Mouse (Mus musculus) midbrain, embryonic 11.5 days (tissue): ENCODE measurements around the gene Cebpa. TPM values are rescaled to one million over a fixed set of nuclear protein-coding genes. Genes with fewer than 3 reads are reported as not detected.

ENCODE experiments used
- ATAC-seq: fragments of 200-750 bp; cut with Nextera tagmentation; 2 replicates; pipeline ENCODE4 v1.8.0; 2017; ENCODE audit warnings: moderate TSS enrichment, moderate library complexity; ENCODE audit not compliant: low FRiP score
- DNase-seq: peaks from one replicate; pipeline ENCODE4 v3.0.0; 2015; ENCODE audit warnings: low spot score; ENCODE audit errors: missing footprints
- H3K27ac ChIP-seq: fragments of 300-500 bp; sonication (generic); 2 replicates; pipeline ENCODE4 v1.5.1; 2014; ENCODE audit warnings: low read depth, low read length
- H3K27me3 ChIP-seq: fragments of 300-500 bp; sonication (generic); 2 replicates; pipeline ENCODE4 v1.6.1; 2014; ENCODE audit warnings: mild to moderate bottlenecking, low read length, moderate library complexity, mixed read lengths; ENCODE audit not compliant: control insufficient read depth, insufficient read depth
- H3K36me3 ChIP-seq: fragments of 300-500 bp; sonication (generic); 2 replicates; pipeline ENCODE4 v1.6.1; 2014; ENCODE audit warnings: mild to moderate bottlenecking, low read length, moderate library complexity, mixed read lengths; ENCODE audit not compliant: control insufficient read depth, insufficient read depth
- H3K4me1 ChIP-seq: fragments of 300-500 bp; sonication (generic); 2 replicates; pipeline ENCODE4 v1.6.1; 2014; ENCODE audit warnings: low read length; ENCODE audit not compliant: control insufficient read depth, insufficient read depth
- H3K4me2 ChIP-seq: fragments of 300-500 bp; sonication (generic); 2 replicates; pipeline ENCODE4 v1.6.1; 2014; ENCODE audit warnings: mild to moderate bottlenecking, moderate library complexity
- H3K4me3 ChIP-seq: fragments of 300-500 bp; sonication (generic); 2 replicates; pipeline ENCODE4 v1.5.1; 2014; ENCODE audit warnings: low read depth, low read length
- H3K9ac ChIP-seq: fragments of 300-500 bp; sonication (generic); 2 replicates; pipeline ENCODE4 v1.6.1; 2014; ENCODE audit warnings: low read length
- H3K9me3 ChIP-seq: fragments of 300-500 bp; sonication (generic); 2 replicates; pipeline ENCODE4 v1.6.1; 2016; ENCODE audit warnings: low read length; ENCODE audit not compliant: control insufficient read depth
- WGBS: fragments of 180-500 bp; shearing (Covaris S2); extraction: QIAGEN DNeasy Blood & Tissue Kit; methylation state at CpG from one replicate; pipeline ENCODE4 v1.1.7; 2014; 5-methylcytosine and 5-hydroxymethylcytosine counted together
- polyA plus RNA-seq: library from polyadenylated mRNA; unstranded; fragments of >200 nt; fragmentation: Nextera tagmentation; extraction: Ambion mirVana; gene quantifications from 2 replicates; pipeline ENCODE4 v1.2.1, GENCODE M21; 2014

Gene Cebpa
- polyA plus RNA-seq, 1 experiment from 2014 or later, result 0.60 TPM

DNA sequence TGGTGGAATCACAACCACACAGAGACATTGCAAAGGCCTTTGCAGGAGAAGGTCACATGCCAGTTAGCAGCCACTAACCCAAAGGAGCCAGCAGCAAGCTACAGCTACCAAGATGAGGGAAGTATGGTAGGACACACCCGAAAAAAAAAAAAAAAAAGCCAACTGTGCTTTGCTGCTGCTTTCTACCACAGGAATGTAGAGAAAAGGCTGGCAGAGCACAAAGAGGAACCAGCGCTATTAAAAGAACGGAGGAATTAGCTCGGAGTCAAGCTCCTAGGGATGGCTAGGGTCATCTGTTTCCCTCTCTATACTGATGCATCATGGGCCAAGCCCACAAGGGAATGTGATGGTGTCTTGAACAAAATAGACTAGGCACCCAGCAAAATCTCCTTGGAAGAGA lies 20.3 kb upstream of the Cebpa start:
- Histone ChIP-seq H3K27me3 (no peaks in the 10 kb centered on the region), H3K4me1 (no peaks in the 10 kb centered on the region), H3K27ac (no peak overlapping the region), H3K4me3 (no peak overlapping the region), H3K9me3 (no peaks in the 10 kb centered on the region), H3K9ac (no peak overlapping the region), H3K4me2 (no peak overlapping the region), H3K36me3 (no peaks in the 10 kb centered on the region)
- ATAC-seq (no peak), DNase-seq (no peak)
- 76% methylated on average over 4 of the region's 4 CpGs for WGBS

- Histone ChIP-seq H3K4me2 (no peak overlapping the region), H3K4me3 (no peak overlapping the region), H3K9me3 (no peaks in the 10 kb centered on the region), H3K27me3 (no peaks in the 10 kb centered on the region), H3K36me3 (no peaks in the 10 kb centered on the region), H3K4me1 (no peaks in the 10 kb centered on the region), H3K9ac (no peak overlapping the region), H3K27ac (no peak overlapping the region)
- no peak for ATAC-seq
- 94% methylated on average over 4 of the region's 4 CpGs for WGBS
- DNase-seq, result no peak
These were observed 19.6 kb upstream of the Cebpa start for GRCm38 (mm10) chr7:35099528-35099927.

GRCm38 (mm10) chr7:35106614-35107013 lies 12.5 kb upstream of the Cebpa start:
- DNase-seq, result no peak
- 74% methylated on average over 7 of the region's 7 CpGs for WGBS
- Histone ChIP-seq H3K9ac (no peak overlapping the region), H3K27me3 (no peaks in the 10 kb centered on the region), H3K4me3 (no peak overlapping the region), H3K4me1 (no peaks in the 10 kb centered on the region), H3K9me3 (no peaks in the 10 kb centered on the region), H3K36me3 (no peaks in the 10 kb centered on the region), H3K4me2 (no peak overlapping the region), H3K27ac (no peak overlapping the region)
- ATAC-seq, result no peak

DNA sequence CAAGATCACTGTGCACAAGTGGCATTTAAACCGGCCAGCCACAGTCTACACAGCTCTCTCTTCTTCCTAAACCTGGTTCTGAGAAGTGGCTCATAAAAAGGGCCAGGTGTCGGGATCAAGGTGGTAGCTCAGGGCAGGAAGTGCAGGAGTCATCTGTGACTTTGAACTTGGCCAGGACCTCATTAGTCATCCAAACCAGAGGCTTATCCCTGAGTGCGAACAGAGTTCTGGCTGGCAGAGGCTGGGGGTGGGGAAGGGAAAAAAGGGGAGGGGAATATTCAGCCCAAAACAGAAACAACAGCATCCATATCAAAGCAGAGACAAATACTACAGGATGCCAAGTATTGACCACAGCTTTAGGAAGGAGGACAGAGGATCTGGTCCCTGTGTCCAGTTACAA lies 11.5 kb upstream of the Cebpa start:
- Histone ChIP-seq H3K9ac (no peak overlapping the region), H3K27me3 (no peaks in the 10 kb centered on the region), H3K9me3 (no peaks in the 10 kb centered on the region), H3K27ac (no peak overlapping the region), H3K4me1 (no peaks in the 10 kb centered on the region), H3K36me3 (no peaks in the 10 kb centered on the region), H3K4me3 (no peak overlapping the region), H3K4me2 (no peak overlapping the region)
- no peak for ATAC-seq
- DNase-seq, result no peak
- WGBS, result 39% methylated on average over 3 of the region's 3 CpGs

- no peaks in the 10 kb centered on the region for H3K36me3 ChIP-seq
These were observed 11.0 kb upstream of the Cebpa start for GRCm38 (mm10) chr7:35108046-35108445.

GRCm38 (mm10) chr7:35108663-35109062 lies 10.4 kb upstream of the Cebpa start:
- WGBS, result 68% methylated on average over 6 of the region's 6 CpGs
- no peak for DNase-seq

More at GRCm38 (mm10) chr7:35108046-35108445, 11.0 kb upstream of the Cebpa start:
- Histone ChIP-seq H3K9me3 (no peaks in the 10 kb centered on the region), H3K9ac (no peak overlapping the region), H3K4me3 (no peak overlapping the region), H3K27ac (no peak overlapping the region), H3K4me1 (no peaks in the 10 kb centered on the region), H3K4me2 (no peak overlapping the region), H3K27me3 (no peaks in the 10 kb centered on the region)
- ATAC-seq, result no peak
- WGBS, result 24% methylated on average over 2 of the region's 2 CpGs
- peak; percentile 83 for DNase-seq

DNA sequence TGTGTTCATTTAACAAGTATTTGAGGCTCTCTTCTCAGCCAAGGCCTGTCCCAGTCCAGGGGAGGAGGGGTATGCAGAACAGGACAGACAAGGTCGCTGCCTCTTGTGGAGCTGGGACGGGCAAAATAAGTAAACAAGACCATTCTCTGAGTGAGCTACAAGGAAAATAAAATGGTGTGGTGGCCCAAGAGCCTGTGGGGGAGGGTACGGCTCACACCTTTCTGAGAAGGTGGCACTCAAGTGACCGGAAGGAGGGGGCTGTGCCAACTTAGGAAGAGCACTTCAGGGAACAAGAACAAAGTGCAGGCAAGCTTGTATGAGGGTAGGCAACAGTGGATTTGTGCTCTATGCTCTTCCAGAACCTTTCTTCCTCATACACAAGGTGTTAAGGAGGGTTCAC lies 6.0 kb upstream of the Cebpa start:
- Histone ChIP-seq H3K4me1 (peaks cover 3% of the 10 kb centered on the region; the same call in 1 of the 2 replicates), H3K9me3 (no peaks in the 10 kb centered on the region), H3K9ac (no peak overlapping the region), H3K4me2 (no peak overlapping the region), H3K27me3 (peaks cover 22% of the 10 kb centered on the region), H3K36me3 (no peaks in the 10 kb centered on the region), H3K4me3 (no peak overlapping the region), H3K27ac (no peak overlapping the region)
- no peak for ATAC-seq
- WGBS, result 65% methylated on average over 4 of the region's 4 CpGs
- DNase-seq, result no peak

More at GRCm38 (mm10) chr7:35108663-35109062, 10.4 kb upstream of the Cebpa start:
- no peaks in the 10 kb centered on the region for H3K36me3 ChIP-seq
- no peak overlapping the region for H3K4me3 ChIP-seq
- no peaks in the 10 kb centered on the region for H3K4me1 ChIP-seq
- no peaks in the 10 kb centered on the region for H3K9me3 ChIP-seq
- no peak overlapping the region for H3K27ac ChIP-seq
- no peak overlapping the region for H3K4me2 ChIP-seq
- ATAC-seq, result no peak
- no peak overlapping the region for H3K9ac ChIP-seq
- no peaks in the 10 kb centered on the region for H3K27me3 ChIP-seq

GRCm38 (mm10) chr7:35113721-35114120 lies 5.4 kb upstream of the Cebpa start:
- H3K27ac ChIP-seq, result no peak overlapping the region
- no peak overlapping the region for H3K4me2 ChIP-seq
- DNase-seq, result no peak
- peaks cover 22% of the 10 kb centered on the region for H3K27me3 ChIP-seq
- H3K4me1 ChIP-seq, result peaks cover 3% of the 10 kb centered on the region; the same call in 1 of the 2 replicates
- H3K9me3 ChIP-seq, result no peaks in the 10 kb centered on the region
- no peak for ATAC-seq
- H3K9ac ChIP-seq, result no peak overlapping the region
- 87% methylated on average over 5 of the region's 5 CpGs for WGBS
- no peak overlapping the region for H3K4me3 ChIP-seq
- H3K36me3 ChIP-seq, result no peaks in the 10 kb centered on the region

- no peaks in the 10 kb centered on the region for H3K36me3 ChIP-seq
- peaks cover 12% of the 10 kb centered on the region for H3K4me1 ChIP-seq
- H3K9ac ChIP-seq, result no peak overlapping the region
- no peak overlapping the region for H3K4me2 ChIP-seq
- ATAC-seq (no peak), DNase-seq (no peak)
- WGBS, result 65% methylated on average over 3 of the region's 3 CpGs
- H3K27ac ChIP-seq, result no peak overlapping the region
- peaks cover 48% of the 10 kb centered on the region for H3K27me3 ChIP-seq
- no peak overlapping the region for H3K4me3 ChIP-seq
- no peaks in the 10 kb centered on the region for H3K9me3 ChIP-seq
These were observed 2.6 kb upstream of the Cebpa start for GRCm38 (mm10) chr7:35116524-35116923.

- H3K4me1 ChIP-seq, result peaks cover 12% of the 10 kb centered on the region
- ATAC-seq, result no peak
- no peaks in the 10 kb centered on the region for H3K36me3 ChIP-seq
- no peaks in the 10 kb centered on the region for H3K9me3 ChIP-seq
- no peak for DNase-seq
- no peak overlapping the region for H3K27ac ChIP-seq
- no peak overlapping the region for H3K4me3 ChIP-seq
- H3K9ac ChIP-seq, result no peak overlapping the region
- WGBS, result 22% methylated on average over 5 of the region's 5 CpGs
- no peak overlapping the region for H3K4me2 ChIP-seq
- H3K27me3 ChIP-seq, result peaks cover 53% of the 10 kb centered on the region
These were observed 2.0 kb upstream of the Cebpa start for GRCm38 (mm10) chr7:35117052-35117451.
